Mouse (Mus musculus) forebrain, embryonic 15.5 days (tissue): ENCODE data around the gene Bcl2l10. TPM values are rescaled to one million over a fixed set of nuclear protein-coding genes. Genes with fewer than 3 reads are reported as not detected.

Source experiments
- ATAC-seq: fragments of 200-750 bp; cut with Nextera tagmentation; replicated peaks from 2 replicates; pipeline ENCODE4 v1.8.0; 2017; ENCODE audit warnings: mild to moderate bottlenecking, moderate TSS enrichment, moderate library complexity
- H3K27ac ChIP-seq: fragments of 300-500 bp; sonication (generic); replicated peaks from 2 replicates; pipeline ENCODE4 v1.5.1; 2015; ENCODE audit warnings: mild to moderate bottlenecking, inconsistent platforms
- H3K27me3 ChIP-seq: fragments of 300-500 bp; sonication (generic); 2 replicates; pipeline ENCODE4 v1.6.1; 2015; ENCODE audit warnings: inconsistent platforms
- H3K36me3 ChIP-seq: fragments of 300-500 bp; sonication (generic); 2 replicates; pipeline ENCODE4 v1.6.1; 2015; ENCODE audit warnings: mild to moderate bottlenecking, inconsistent platforms
- H3K4me1 ChIP-seq: fragments of 300-500 bp; sonication (generic); 2 replicates; pipeline ENCODE4 v1.6.1; 2015; ENCODE audit warnings: inconsistent platforms
- H3K4me2 ChIP-seq: fragments of 300-500 bp; sonication (generic); replicated peaks from 2 replicates; pipeline ENCODE4 v1.6.1; 2015; ENCODE audit warnings: mild to moderate bottlenecking, inconsistent platforms
- H3K4me3 ChIP-seq: fragments of 300-500 bp; sonication (generic); 2 replicates; pipeline ENCODE4 v1.5.1; 2015; ENCODE audit warnings: mild to moderate bottlenecking, inconsistent platforms
- H3K9ac ChIP-seq: fragments of 300-500 bp; sonication (generic); replicated peaks from 2 replicates; pipeline ENCODE4 v1.6.1; 2015; ENCODE audit warnings: mild to moderate bottlenecking, inconsistent platforms
- H3K9me3 ChIP-seq: fragments of 300-500 bp; sonication (generic); 2 replicates; pipeline ENCODE4 v1.6.1; 2016; ENCODE audit warnings: inconsistent platforms
- whole genome bisulfite sequencing: fragments of 180-500 bp; shearing (Covaris S2); methylation state at CpG from one replicate; pipeline ENCODE4 v1.1.7; 2015; ENCODE audit warnings: mixed read lengths; 5-methylcytosine and 5-hydroxymethylcytosine counted together
- polyA plus RNA-seq: library from polyadenylated mRNA; unstranded; fragments of >200 nt; fragmentation: Nextera tagmentation; extraction: Ambion mirVana; gene quantifications from 2 replicates; pipeline ENCODE4 v1.2.1, GENCODE M21; 2015

The Bcl2l10 gene
- polyA plus RNA-seq, 1 experiment from 2014 or later, result not detected

GRCm38 (mm10) chr9:75314517-75315105 lies 32.9 kb upstream of the Bcl2l10 start:
- Histone ChIP-seq H3K4me2 (peak overlapping the region; percentile 84), H3K9me3 (no peaks in the 10 kb centered on the region), H3K36me3 (no peaks in the 10 kb centered on the region), H3K27me3 (no peaks in the 10 kb centered on the region), H3K4me1 (peaks cover 20% of the 10 kb centered on the region), H3K9ac (peak overlapping the region; percentile 77), H3K4me3 (peak overlapping the region; percentile 82), H3K27ac (peak overlapping the region; percentile 82)
- ATAC-seq, result peak; percentile 36
- WGBS, result 2% methylated on average over 22 of the region's 22 CpGs

- peak overlapping the region; percentile 77; the same call in 1 of the 2 replicates for H3K9ac ChIP-seq
- peaks cover 20% of the 10 kb centered on the region for H3K4me1 ChIP-seq
- no peaks in the 10 kb centered on the region for H3K27me3 ChIP-seq
- H3K27ac ChIP-seq, result no peak overlapping the region
- ATAC-seq, result no peak
- no peaks in the 10 kb centered on the region for H3K36me3 ChIP-seq
- peak overlapping the region; percentile 82 for H3K4me3 ChIP-seq
- no peaks in the 10 kb centered on the region for H3K9me3 ChIP-seq
- H3K4me2 ChIP-seq, result peak overlapping the region; percentile 84
- 73% methylated on average over 3 of the region's 3 CpGs for WGBS
Observed at GRCm38 (mm10) chr9:75315238-75315637, 32.3 kb upstream of the Bcl2l10 start.

- 91% methylated on average over 6 of the region's 6 CpGs for WGBS
Observed at GRCm38 (mm10) chr9:75316771-75317170, 30.8 kb upstream of the Bcl2l10 start.

GRCm38 (mm10) chr9:75318196-75318595 lies 29.4 kb upstream of the Bcl2l10 start:
- Histone ChIP-seq H3K4me2 (no peak overlapping the region), H3K27ac (no peak overlapping the region), H3K4me1 (peaks cover 20% of the 10 kb centered on the region), H3K27me3 (no peaks in the 10 kb centered on the region), H3K4me3 (no peak overlapping the region), H3K9ac (no peak overlapping the region), H3K36me3 (no peaks in the 10 kb centered on the region), H3K9me3 (no peaks in the 10 kb centered on the region)
- 94% methylated on average over 2 of the region's 2 CpGs for WGBS
- ATAC-seq, result no peak

More at GRCm38 (mm10) chr9:75316771-75317170, 30.8 kb upstream of the Bcl2l10 start:
- ATAC-seq, result no peak
- no peaks in the 10 kb centered on the region for H3K36me3 ChIP-seq
- no peak overlapping the region for H3K9ac ChIP-seq
- H3K4me2 ChIP-seq, result no peak overlapping the region
- H3K4me1 ChIP-seq, result peaks cover 20% of the 10 kb centered on the region
- H3K27ac ChIP-seq, result no peak overlapping the region
- H3K4me3 ChIP-seq, result no peak overlapping the region
- H3K9me3 ChIP-seq, result no peaks in the 10 kb centered on the region
- no peaks in the 10 kb centered on the region for H3K27me3 ChIP-seq

GRCm38 (mm10) chr9:75319365-75319764 lies 28.2 kb upstream of the Bcl2l10 start:
- no peak overlapping the region for H3K27ac ChIP-seq
- WGBS, result 85% methylated on average over 3 of the region's 3 CpGs
- ATAC-seq, result no peak
- no peaks in the 10 kb centered on the region for H3K9me3 ChIP-seq
- H3K9ac ChIP-seq, result no peak overlapping the region
- H3K27me3 ChIP-seq, result no peaks in the 10 kb centered on the region
- H3K4me1 ChIP-seq, result peaks cover 14% of the 10 kb centered on the region
- no peak overlapping the region for H3K4me3 ChIP-seq
- H3K4me2 ChIP-seq, result no peak overlapping the region
- no peaks in the 10 kb centered on the region for H3K36me3 ChIP-seq

GRCm38 (mm10) chr9:75322099-75322885 lies 25.3 kb upstream of the Bcl2l10 start:
- 85% methylated on average over 13 of the region's 13 CpGs for WGBS
- ATAC-seq, result no peak
- no peak overlapping the region for H3K4me2 ChIP-seq

GRCm38 (mm10) chr9:75328047-75328446 lies 19.5 kb upstream of the Bcl2l10 start:
- no peak overlapping the region for H3K27ac ChIP-seq
- H3K36me3 ChIP-seq, result peaks cover 10% of the 10 kb centered on the region
- H3K9ac ChIP-seq, result no peak overlapping the region
- no peak overlapping the region for H3K4me3 ChIP-seq
- no peak for ATAC-seq
- no peak overlapping the region for H3K4me2 ChIP-seq
- no peaks in the 10 kb centered on the region for H3K4me1 ChIP-seq
- H3K9me3 ChIP-seq, result no peaks in the 10 kb centered on the region
- WGBS, result 93% methylated on average over 3 of the region's 3 CpGs
- no peaks in the 10 kb centered on the region for H3K27me3 ChIP-seq

More at GRCm38 (mm10) chr9:75322099-75322885, 25.3 kb upstream of the Bcl2l10 start:
- no peak overlapping the region for H3K27ac ChIP-seq
- H3K27me3 ChIP-seq, result no peaks in the 10 kb centered on the region
- no peaks in the 10 kb centered on the region for H3K4me1 ChIP-seq
- H3K9ac ChIP-seq, result no peak overlapping the region
- H3K36me3 ChIP-seq, result no peaks in the 10 kb centered on the region
- no peaks in the 10 kb centered on the region for H3K9me3 ChIP-seq
- H3K4me3 ChIP-seq, result no peak overlapping the region

- peaks cover 26% of the 10 kb centered on the region for H3K36me3 ChIP-seq
- no peak overlapping the region for H3K4me3 ChIP-seq
- no peak overlapping the region for H3K9ac ChIP-seq
- WGBS, result 90% methylated on average over 8 of the region's 8 CpGs
- H3K4me1 ChIP-seq, result no peaks in the 10 kb centered on the region
- no peaks in the 10 kb centered on the region for H3K27me3 ChIP-seq
- H3K9me3 ChIP-seq, result no peaks in the 10 kb centered on the region
- no peak overlapping the region for H3K4me2 ChIP-seq
- no peak for ATAC-seq
- H3K27ac ChIP-seq, result no peak overlapping the region
Observed at GRCm38 (mm10) chr9:75330821-75331220, 16.7 kb upstream of the Bcl2l10 start.

- peaks cover 60% of the 10 kb centered on the region for H3K36me3 ChIP-seq
- ATAC-seq, result no peak
- WGBS, result 91% methylated on average over 4 of the region's 4 CpGs
Observed at GRCm38 (mm10) chr9:75334440-75334839, 13.1 kb upstream of the Bcl2l10 start.

GRCm38 (mm10) chr9:75338016-75338415 lies 9.5 kb upstream of the Bcl2l10 start:
- peaks cover 66% of the 10 kb centered on the region for H3K36me3 ChIP-seq
- no peak overlapping the region for H3K4me2 ChIP-seq
- H3K4me1 ChIP-seq, result no peaks in the 10 kb centered on the region
- H3K9me3 ChIP-seq, result no peaks in the 10 kb centered on the region
- H3K27me3 ChIP-seq, result no peaks in the 10 kb centered on the region
- 92% methylated on average over 6 of the region's 6 CpGs for WGBS
- H3K4me3 ChIP-seq, result no peak overlapping the region
- no peak overlapping the region for H3K9ac ChIP-seq
- H3K27ac ChIP-seq, result no peak overlapping the region
- ATAC-seq, result no peak

More at GRCm38 (mm10) chr9:75334440-75334839, 13.1 kb upstream of the Bcl2l10 start:
- Histone ChIP-seq H3K9me3 (no peaks in the 10 kb centered on the region), H3K9ac (no peak overlapping the region), H3K4me3 (no peak overlapping the region), H3K4me2 (no peak overlapping the region), H3K27ac (no peak overlapping the region), H3K4me1 (no peaks in the 10 kb centered on the region), H3K27me3 (no peaks in the 10 kb centered on the region)

GRCm38 (mm10) chr9:75342433-75342832 lies 5.1 kb upstream of the Bcl2l10 start:
- H3K27me3 ChIP-seq, result no peaks in the 10 kb centered on the region

GRCm38 (mm10) chr9:75348066-75348465 lies 508 bp downstream of the Bcl2l10 start:
- Histone ChIP-seq H3K27me3 (no peaks in the 10 kb centered on the region), H3K4me3 (no peak overlapping the region), H3K36me3 (peaks cover 16% of the 10 kb centered on the region; the same call in 1 of the 2 replicates), H3K27ac (no peak overlapping the region), H3K4me1 (no peaks in the 10 kb centered on the region), H3K9me3 (no peaks in the 10 kb centered on the region), H3K4me2 (no peak overlapping the region), H3K9ac (no peak overlapping the region)
- WGBS, result 92% methylated on average over 17 of the region's 17 CpGs
- ATAC-seq, result no peak

More at GRCm38 (mm10) chr9:75342433-75342832, 5.1 kb upstream of the Bcl2l10 start:
- Histone ChIP-seq H3K9ac (no peak overlapping the region), H3K4me3 (no peak overlapping the region), H3K4me2 (no peak overlapping the region), H3K36me3 (peaks cover 50% of the 10 kb centered on the region), H3K4me1 (no peaks in the 10 kb centered on the region), H3K27ac (no peak overlapping the region), H3K9me3 (no peaks in the 10 kb centered on the region)
- no peak for ATAC-seq
- 90% methylated on average over 4 of the region's 4 CpGs for WGBS
